Mouse (Mus musculus) limb, embryonic 13.5 days (tissue): ENCODE measurements around the gene Atp6v0c. TPM values are rescaled to one million over a fixed set of nuclear protein-coding genes. Genes with fewer than 3 reads are reported as not detected.

Experiments
- ATAC-seq: fragments of 200-750 bp; cut with Nextera tagmentation; 2 replicates; pipeline ENCODE4 v1.8.0; 2017; ENCODE audit warnings: low read depth, moderate number of reproducible peaks, moderate TSS enrichment; ENCODE audit not compliant: low FRiP score
- H3K27ac ChIP-seq: fragments of 300-500 bp; sonication (generic); 2 replicates; pipeline ENCODE4 v1.5.1; 2015; ENCODE audit warnings: inconsistent platforms, mild to moderate bottlenecking, moderate library complexity
- H3K27me3 ChIP-seq: fragments of 300-500 bp; sonication (generic); 2 replicates; pipeline ENCODE4 v1.6.1; 2015; ENCODE audit warnings: mild to moderate bottlenecking, inconsistent platforms
- H3K36me3 ChIP-seq: fragments of 300-500 bp; sonication (generic); 2 replicates; pipeline ENCODE4 v1.6.1; 2015; ENCODE audit warnings: inconsistent platforms, mild to moderate bottlenecking, moderate library complexity
- H3K4me1 ChIP-seq: fragments of 300-500 bp; sonication (generic); 2 replicates; pipeline ENCODE4 v1.6.1; 2015; ENCODE audit warnings: inconsistent platforms
- H3K4me2 ChIP-seq: fragments of 300-500 bp; sonication (generic); replicated peaks from 2 replicates; pipeline ENCODE4 v1.6.1; 2015; ENCODE audit warnings: inconsistent platforms, mild to moderate bottlenecking, moderate library complexity
- H3K4me3 ChIP-seq: fragments of 300-500 bp; sonication (generic); 2 replicates; pipeline ENCODE4 v1.5.1; 2015; ENCODE audit warnings: moderate library complexity, mild to moderate bottlenecking, inconsistent platforms
- H3K9ac ChIP-seq: fragments of 300-500 bp; sonication (generic); 2 replicates; pipeline ENCODE4 v1.6.1; 2015; ENCODE audit warnings: mild to moderate bottlenecking, inconsistent platforms
- H3K9me3 ChIP-seq: fragments of 300-500 bp; sonication (generic); 2 replicates; pipeline ENCODE4 v1.6.1; 2016; ENCODE audit warnings: inconsistent platforms
- WGBS: fragments of 180-500 bp; shearing (Covaris S2); methylation state at CpG from one replicate; pipeline ENCODE4 v1.1.7; 2015; 5-methylcytosine and 5-hydroxymethylcytosine counted together
- polyA plus RNA-seq: library from polyadenylated mRNA; unstranded; fragments of >200 nt; fragmentation: Nextera tagmentation; extraction: Ambion mirVana; gene quantifications from 2 replicates; pipeline ENCODE4 v1.2.1, GENCODE M21; 2015

Atp6v0c gene
- polyA plus RNA-seq, 1 experiment from 2014 or later = 446 TPM

- Histone ChIP-seq H3K4me1 (peaks cover 32% of the 10 kb centered on the region), H3K4me2 (no peak overlapping the region), H3K27ac (no peak overlapping the region), H3K27me3 (no peaks in the 10 kb centered on the region), H3K36me3 (peaks cover 6% of the 10 kb centered on the region), H3K9ac (no peak overlapping the region), H3K4me3 (no peak overlapping the region), H3K9me3 (no peaks in the 10 kb centered on the region)
- WGBS = 72% methylated on average over 5 of the region's 5 CpGs
- ATAC-seq = no peak
Measured at GRCm38 (mm10) chr17:24193769-24194168, 24.3 kb upstream of the Atp6v0c start.

- Histone ChIP-seq H3K9me3 (no peaks in the 10 kb centered on the region), H3K27me3 (no peaks in the 10 kb centered on the region), H3K27ac (no peak overlapping the region), H3K9ac (0 out of 2 replicates have a peak overlapping the region, but pooled peaks have one; percentile 25), H3K4me3 (no peak overlapping the region), H3K36me3 (peaks cover 10% of the 10 kb centered on the region), H3K4me2 (no peak overlapping the region), H3K4me1 (peaks cover 32% of the 10 kb centered on the region)
- WGBS = 83% methylated on average over 8 of the region's 8 CpGs
- ATAC-seq = no peak
Measured at GRCm38 (mm10) chr17:24193268-24193667, 23.8 kb upstream of the Atp6v0c start.

DNA sequence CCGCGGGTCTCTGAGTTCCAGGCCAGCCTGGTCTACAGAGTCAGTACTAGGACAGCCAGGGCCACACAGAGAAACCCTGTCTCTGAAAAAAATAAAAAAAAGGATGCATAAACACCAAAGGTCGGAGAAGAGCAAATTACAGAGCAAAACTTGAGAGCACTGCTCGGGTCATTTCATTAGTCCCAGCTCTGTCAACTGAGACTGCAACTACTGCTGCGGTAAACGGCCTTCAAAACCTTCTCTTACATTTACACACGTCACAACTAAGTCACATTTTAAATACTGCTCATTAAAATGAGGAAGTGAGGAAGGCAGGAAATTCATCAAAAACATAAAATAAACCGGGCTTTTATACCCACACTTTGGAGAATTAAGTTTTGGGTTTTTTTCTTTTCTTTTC lies 23.3 kb upstream of the Atp6v0c start:
- Histone ChIP-seq H3K36me3 (peaks cover 14% of the 10 kb centered on the region), H3K4me2 (no peak overlapping the region), H3K4me3 (no peak overlapping the region), H3K9ac (0 out of 2 replicates have a peak overlapping the region, but pooled peaks have one; percentile 25), H3K27ac (no peak overlapping the region), H3K27me3 (no peaks in the 10 kb centered on the region), H3K9me3 (no peaks in the 10 kb centered on the region), H3K4me1 (peaks cover 32% of the 10 kb centered on the region)
- ATAC-seq = no peak
- WGBS = 59% methylated on average over 8 of the region's 8 CpGs

DNA sequence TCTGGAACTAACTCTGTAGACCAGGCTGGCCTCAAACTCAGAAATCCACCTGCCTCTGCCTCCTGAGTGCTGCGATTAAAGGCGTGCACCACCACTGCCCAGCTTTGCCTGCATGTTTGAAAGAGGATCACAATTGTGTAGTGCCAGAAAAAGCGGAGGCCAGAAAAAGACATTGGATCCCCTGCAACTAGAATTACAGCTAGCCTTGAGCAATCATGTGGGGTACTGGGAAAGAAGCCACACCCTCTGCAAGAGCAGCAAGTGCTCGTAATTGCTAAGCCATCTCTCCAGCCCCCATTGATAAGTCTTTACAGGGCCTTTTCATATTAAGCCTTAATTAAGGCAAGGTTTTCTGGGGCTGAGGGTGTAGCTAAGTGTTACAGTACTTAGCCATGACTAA lies 22.0 kb upstream of the Atp6v0c start:
- Histone ChIP-seq H3K9ac (no peak overlapping the region), H3K27me3 (no peaks in the 10 kb centered on the region), H3K27ac (no peak overlapping the region), H3K4me1 (peaks cover 32% of the 10 kb centered on the region), H3K4me3 (no peak overlapping the region), H3K9me3 (no peaks in the 10 kb centered on the region), H3K4me2 (no peak overlapping the region), H3K36me3 (peaks cover 18% of the 10 kb centered on the region)
- WGBS = 60% methylated on average over 4 of the region's 4 CpGs
- no peak for ATAC-seq

- WGBS = 80% methylated on average over 2 of the region's 2 CpGs
- no peak overlapping the region for H3K9ac ChIP-seq
- H3K27me3 ChIP-seq = no peaks in the 10 kb centered on the region
- H3K9me3 ChIP-seq = no peaks in the 10 kb centered on the region
- no peak overlapping the region for H3K27ac ChIP-seq
- ATAC-seq = no peak
- no peak overlapping the region for H3K4me3 ChIP-seq
- H3K36me3 ChIP-seq = peaks cover 24% of the 10 kb centered on the region
- H3K4me2 ChIP-seq = no peak overlapping the region
- peaks cover 32% of the 10 kb centered on the region for H3K4me1 ChIP-seq
Measured at GRCm38 (mm10) chr17:24190934-24191333, 21.4 kb upstream of the Atp6v0c start.

DNA sequence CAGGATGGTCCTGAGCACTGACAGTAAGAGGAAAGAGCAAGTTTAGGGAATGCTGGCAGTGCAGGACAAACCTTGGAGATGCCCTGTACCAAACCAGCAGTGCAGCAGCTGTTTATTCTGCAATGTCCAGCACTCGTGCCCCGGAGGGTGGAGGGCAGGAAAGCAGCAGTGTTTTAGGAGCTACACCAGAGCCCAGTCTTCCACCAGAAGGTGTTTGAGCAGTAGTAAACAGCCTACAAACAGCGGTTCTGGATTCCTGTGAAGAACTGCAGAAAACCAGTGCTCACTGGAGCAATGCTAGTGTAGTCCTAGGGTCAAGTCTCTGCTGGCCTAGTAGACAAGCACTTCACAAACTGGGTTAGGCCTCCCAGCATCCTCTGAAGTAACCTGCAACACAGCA lies 4.8 kb upstream of the Atp6v0c start:
- Histone ChIP-seq H3K4me3 (no peak overlapping the region), H3K4me2 (no peak overlapping the region), H3K9ac (no peak overlapping the region; the same call in 1 of the 2 replicates), H3K4me1 (peaks cover 7% of the 10 kb centered on the region), H3K27me3 (no peaks in the 10 kb centered on the region), H3K36me3 (no peaks in the 10 kb centered on the region), H3K9me3 (no peaks in the 10 kb centered on the region), H3K27ac (no peak overlapping the region)
- WGBS = 72% methylated on average over 3 of the region's 3 CpGs
- no peak for ATAC-seq

DNA sequence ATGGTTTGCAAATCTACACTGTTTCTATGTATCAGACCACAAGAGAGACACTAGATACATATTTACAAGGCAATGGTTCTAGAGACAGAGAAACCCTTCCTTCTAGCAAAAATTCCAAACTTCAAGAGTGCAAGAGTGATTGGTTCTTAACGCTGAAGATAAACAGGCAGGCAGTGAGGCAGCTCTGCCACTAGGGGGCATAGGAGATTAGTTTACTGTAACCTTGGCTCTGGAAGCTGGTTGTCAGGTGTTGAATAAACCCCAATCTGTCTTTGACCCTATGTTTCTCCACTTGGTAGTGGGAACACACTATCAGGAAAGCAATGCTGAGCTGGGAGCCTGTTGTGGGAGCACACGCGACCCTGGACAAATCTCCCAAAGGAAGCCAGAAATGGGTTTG lies 3.9 kb upstream of the Atp6v0c start:
- no peak for ATAC-seq
- H3K27ac ChIP-seq = no peak overlapping the region

DNA sequence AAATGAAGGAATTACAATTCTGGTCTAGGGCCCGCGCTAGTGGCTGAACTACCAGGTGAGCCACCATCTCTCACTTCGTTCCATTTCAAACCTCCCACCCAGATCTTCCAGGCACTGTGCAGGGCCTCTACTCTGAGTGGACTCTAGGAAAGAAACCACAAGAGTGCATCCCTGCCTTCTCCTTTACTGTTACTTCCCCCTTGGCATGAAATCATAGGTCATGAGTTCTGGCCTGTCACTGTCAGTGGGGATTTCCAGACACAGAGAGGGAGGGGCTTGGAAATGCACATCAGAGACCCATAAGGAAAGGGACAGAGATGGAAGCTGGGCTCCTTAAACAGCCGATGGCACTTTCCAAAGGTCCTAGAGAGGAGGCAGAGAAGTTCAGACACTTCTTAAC lies 2.2 kb upstream of the Atp6v0c start:
- no peak overlapping the region for H3K27ac ChIP-seq
- peaks cover 24% of the 10 kb centered on the region for H3K4me1 ChIP-seq
- H3K9me3 ChIP-seq = no peaks in the 10 kb centered on the region
- WGBS = 82% methylated on average over 4 of the region's 4 CpGs
- no peak overlapping the region for H3K4me3 ChIP-seq
- no peak overlapping the region for H3K4me2 ChIP-seq
- ATAC-seq = no peak
- H3K36me3 ChIP-seq = peaks cover 13% of the 10 kb centered on the region
- H3K9ac ChIP-seq = no peak overlapping the region
- no peaks in the 10 kb centered on the region for H3K27me3 ChIP-seq

More for the DNA sequence above, 3.9 kb upstream of the Atp6v0c start:
- no peaks in the 10 kb centered on the region for H3K9me3 ChIP-seq
- no peak overlapping the region for H3K9ac ChIP-seq
- no peaks in the 10 kb centered on the region for H3K36me3 ChIP-seq
- H3K4me2 ChIP-seq = no peak overlapping the region
- 5% methylated on average over 3 of the region's 3 CpGs for WGBS
- no peaks in the 10 kb centered on the region for H3K27me3 ChIP-seq
- H3K4me3 ChIP-seq = no peak overlapping the region
- H3K4me1 ChIP-seq = peaks cover 7% of the 10 kb centered on the region

DNA sequence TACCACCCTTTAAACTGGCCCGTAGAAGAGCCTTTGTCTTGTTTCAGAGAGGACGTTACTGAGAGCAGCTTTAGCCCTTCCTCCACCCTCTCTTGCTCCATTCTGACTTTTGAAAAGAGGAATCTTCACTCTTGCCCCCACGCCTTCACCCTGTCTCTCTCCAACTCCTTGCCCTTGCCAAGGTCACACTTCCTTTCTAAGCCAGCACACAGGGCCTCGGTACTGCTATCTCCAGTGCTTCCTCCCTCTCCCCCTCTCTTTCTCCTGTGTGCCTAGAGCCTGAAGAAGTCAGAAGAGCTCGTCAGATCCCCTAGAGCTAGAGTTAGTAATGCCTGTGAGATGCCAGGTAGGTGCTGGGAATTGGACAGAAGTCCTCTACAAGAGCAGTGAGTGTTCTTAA lies 1.2 kb upstream of the Atp6v0c start:
- Histone ChIP-seq H3K9me3 (no peaks in the 10 kb centered on the region), H3K4me2 (no peak overlapping the region), H3K4me1 (peaks cover 27% of the 10 kb centered on the region), H3K27ac (no peak overlapping the region), H3K9ac (no peak overlapping the region), H3K27me3 (no peaks in the 10 kb centered on the region), H3K4me3 (no peak overlapping the region), H3K36me3 (peaks cover 18% of the 10 kb centered on the region)
- no peak for ATAC-seq
- 86% methylated on average over 5 of the region's 5 CpGs for WGBS

- ATAC-seq = no peak
- Histone ChIP-seq H3K9ac (peak overlapping the region; percentile 90), H3K27ac (peak overlapping the region; percentile 91; the same call in 1 of the 2 replicates), H3K4me1 (peaks cover 31% of the 10 kb centered on the region), H3K4me3 (peak overlapping the region; percentile 93), H3K4me2 (peak overlapping the region; percentile 94), H3K36me3 (peaks cover 23% of the 10 kb centered on the region), H3K9me3 (no peaks in the 10 kb centered on the region), H3K27me3 (no peaks in the 10 kb centered on the region)
- 70% methylated on average over 3 of the region's 3 CpGs for WGBS
Measured at GRCm38 (mm10) chr17:24170125-24170524, 623 bp upstream of the Atp6v0c start.

- Histone ChIP-seq H3K36me3 (peaks cover 29% of the 10 kb centered on the region), H3K27ac (peak overlapping the region; percentile 91), H3K4me2 (peak overlapping the region; percentile 94), H3K4me3 (peak overlapping the region; percentile 93), H3K9me3 (no peaks in the 10 kb centered on the region), H3K27me3 (no peaks in the 10 kb centered on the region), H3K4me1 (peaks cover 36% of the 10 kb centered on the region), H3K9ac (peak overlapping the region; percentile 90)
- ATAC-seq = peak; percentile 60
- WGBS = 2% methylated on average over 41 of the region's 41 CpGs
Measured at GRCm38 (mm10) chr17:24168590-24169277, 768 bp downstream of the Atp6v0c start.

- no peaks in the 10 kb centered on the region for H3K9me3 ChIP-seq
- H3K9ac ChIP-seq = peak overlapping the region; percentile 90
- H3K4me3 ChIP-seq = peak overlapping the region; percentile 93
- no peak for ATAC-seq
- peak overlapping the region; percentile 94 for H3K4me2 ChIP-seq
- H3K27ac ChIP-seq = peak overlapping the region; percentile 91
- WGBS = 58% methylated on average over 7 of the region's 7 CpGs
- H3K4me1 ChIP-seq = peaks cover 38% of the 10 kb centered on the region
- H3K36me3 ChIP-seq = peaks cover 29% of the 10 kb centered on the region
- no peaks in the 10 kb centered on the region for H3K27me3 ChIP-seq
Measured at GRCm38 (mm10) chr17:24167891-24168505, 1.5 kb downstream of the Atp6v0c start.
